Mouse (Mus musculus) lung, adult 2 months (tissue): Measurements from ENCODE around the gene Rpp14. TPM values are rescaled to one million over a fixed set of nuclear protein-coding genes. Genes with fewer than 3 reads are reported as not detected.
A peak's percentile ranks its signal among the peaks of the same experiment; 100 is the strongest.
"Not testable (repeated sequence)": the region's sequence is repeated elsewhere in the genome, so short reads cannot be mapped to it uniquely, and the experiment has no call there.

Experiments
- DNase-seq: peaks from one replicate; pipeline ENCODE4 v3.0.0; 2022
- H3K4me1 ChIP-seq: fragments of 200-500 bp; 2 replicates; pipeline ENCODE4 v1.6.1; 2011; ENCODE audit warnings: low read length; ENCODE audit not compliant: control insufficient read depth, insufficient read depth
- H3K4me3 ChIP-seq: fragments of 200-500 bp; replicated peaks from 2 replicates; pipeline ENCODE3; 2011; ENCODE audit warnings: low read depth, mild to moderate bottlenecking, control low read depth, low read length; ENCODE audit errors: extremely low read depth
- CTCF ChIP-seq: fragments of 200-500 bp; IDR thresholded peaks from 2 replicates; pipeline ENCODE4 v1.5.1; 2011; ENCODE audit warnings: mild to moderate bottlenecking, low read length, control low read depth; ENCODE audit not compliant: insufficient read depth
- POLR2A ChIP-seq: fragments of 200-500 bp; IDR thresholded peaks from 2 replicates; pipeline ENCODE4 v1.6.1; 2011; ENCODE audit warnings: low read depth, mild to moderate bottlenecking, control low read depth, low read length, borderline replicate concordance; ENCODE audit errors: extremely low read depth
- WGBS: fragments of 180-500 bp; shearing (Covaris S2); methylation state at CpG from one replicate; pipeline ENCODE4 v1.1.7; 2018; 5-methylcytosine and 5-hydroxymethylcytosine counted together
- polyA plus RNA-seq: library from polyadenylated mRNA; depleted of rRNA; stranded (reverse); fragments of >200 nt; gene quantifications from 2 replicates; pipeline ENCODE4 v1.2.3, GENCODE M21; 2012; rRNA removed

Rpp14 gene
- polyA plus RNA-seq, 1 experiment: 8.2 TPM

- DNase-seq: no peak
- Histone ChIP-seq H3K4me1 (no peaks in the 10 kb centered on the region), H3K4me3 (no peak overlapping the region)
- WGBS: 72% methylated on average over 7 of the region's 7 CpGs
- no peak for TF ChIP-seq POLR2A
- TF ChIP-seq CTCF: no peak
Measured at GRCm38 (mm10) chr14:8123141-8123540, 43.0 kb downstream of the Rpp14 start.

- not testable (repeated sequence) for H3K4me3 ChIP-seq, H3K4me1 ChIP-seq, DNase-seq
- 93% methylated on average over 10 of the region's 10 CpGs for WGBS
Measured at GRCm38 (mm10) chr14:8123611-8124010, 43.4 kb downstream of the Rpp14 start.

- no peaks in the 10 kb centered on the region for H3K4me1 ChIP-seq
- 76% methylated on average over 7 of the region's 7 CpGs for WGBS
- TF ChIP-seq CTCF (no peak), POLR2A (no peak)
- H3K4me3 ChIP-seq: no peak overlapping the region
- DNase-seq: no peak
Measured at GRCm38 (mm10) chr14:8124046-8124881, 44.1 kb downstream of the Rpp14 start.

GRCm38 (mm10) chr14:8127971-8128370 is 47.8 kb downstream of the Rpp14 start:
- no peaks in the 10 kb centered on the region for H3K4me1 ChIP-seq
- 67% methylated on average over 5 of the region's 5 CpGs for WGBS
- no peak for DNase-seq
- TF ChIP-seq POLR2A (no peak), CTCF (no peak)
- H3K4me3 ChIP-seq: no peak overlapping the region

- Histone ChIP-seq H3K4me3 (no peak overlapping the region), H3K4me1 (peaks cover 8% of the 10 kb centered on the region; the same call in 1 of the 2 replicates)
- 73% methylated on average over 8 of the region's 8 CpGs for WGBS
- TF ChIP-seq CTCF: no peak
- TF ChIP-seq POLR2A: no peak
- DNase-seq: no peak
Measured at GRCm38 (mm10) chr14:8132789-8133188, 52.6 kb downstream of the Rpp14 start.

- no peak overlapping the region for H3K4me3 ChIP-seq
- no peak for TF ChIP-seq CTCF
- no peak for TF ChIP-seq POLR2A
- WGBS: 63% methylated on average over 2 of the region's 2 CpGs
- H3K4me1 ChIP-seq: peaks cover 8% of the 10 kb centered on the region; the same call in 1 of the 2 replicates
- no peak for DNase-seq
Measured at GRCm38 (mm10) chr14:8134234-8134633, 54.1 kb downstream of the Rpp14 start.

- WGBS: 49% methylated on average over 3 of the region's 3 CpGs
- Histone ChIP-seq H3K4me1 (peaks cover 8% of the 10 kb centered on the region; the same call in 1 of the 2 replicates), H3K4me3 (no peak overlapping the region)
- no peak for TF ChIP-seq POLR2A
- TF ChIP-seq CTCF: no peak
- DNase-seq: peak; percentile 11
Measured at GRCm38 (mm10) chr14:8135130-8135529, 55.0 kb downstream of the Rpp14 start.

GRCm38 (mm10) chr14:8139724-8140710 is 59.9 kb downstream of the Rpp14 start:
- 83% methylated on average over 23 of the region's 23 CpGs for WGBS
- DNase-seq: no peak
- Histone ChIP-seq H3K4me3 (no peak overlapping the region), H3K4me1 (no peaks in the 10 kb centered on the region; the same call in 1 of the 2 replicates)
- TF ChIP-seq CTCF: no peak
- no peak for TF ChIP-seq POLR2A

- 73% methylated on average over 2 of the region's 2 CpGs for WGBS
- no peak overlapping the region for H3K4me3 ChIP-seq
Measured at GRCm38 (mm10) chr14:8141131-8141530, 61.0 kb downstream of the Rpp14 start.

More at GRCm38 (mm10) chr14:8141131-8141530, 61.0 kb downstream of the Rpp14 start:
- H3K4me1 ChIP-seq: no peaks in the 10 kb centered on the region; the same call in 1 of the 2 replicates
- no peak for TF ChIP-seq POLR2A
- no peak for TF ChIP-seq CTCF
- DNase-seq: no peak

Other genes starting within 250 kb of the Rpp14 start
- not detected in 2 replicates for gene Gm45521, start 123.1 kb upstream of the Rpp14 start, polyA plus RNA-seq
- 1.5 and 1.9 TPM in 2 replicates for gene Dnase1l3, start 85.8 kb upstream of the Rpp14 start, polyA plus RNA-seq
- 7.6 and 13.2 TPM in 2 replicates for gene Abhd6, start 77.5 kb upstream of the Rpp14 start, polyA plus RNA-seq
- gene Pxk, start 17.8 kb downstream of the Rpp14 start, polyA plus RNA-seq: 25.5 and 28.3 TPM in 2 replicates
- gene Pdhb, start 92.7 kb downstream of the Rpp14 start, polyA plus RNA-seq: 30.3 and 53.1 TPM in 2 replicates
- gene Kctd6, start 133.8 kb downstream of the Rpp14 start, polyA plus RNA-seq: 6.1 and 9.0 TPM in 2 replicates
- gene Acox2, start 179.0 kb downstream of the Rpp14 start, polyA plus RNA-seq: 12.7 and 24.4 TPM in 2 replicates
- 8.5 and 12.1 TPM in 2 replicates for gene Fam107a, start 237.7 kb downstream of the Rpp14 start, polyA plus RNA-seq